8 mouse cellular contexts compared by ENCODE assay signal in the genomic region with DNA sequence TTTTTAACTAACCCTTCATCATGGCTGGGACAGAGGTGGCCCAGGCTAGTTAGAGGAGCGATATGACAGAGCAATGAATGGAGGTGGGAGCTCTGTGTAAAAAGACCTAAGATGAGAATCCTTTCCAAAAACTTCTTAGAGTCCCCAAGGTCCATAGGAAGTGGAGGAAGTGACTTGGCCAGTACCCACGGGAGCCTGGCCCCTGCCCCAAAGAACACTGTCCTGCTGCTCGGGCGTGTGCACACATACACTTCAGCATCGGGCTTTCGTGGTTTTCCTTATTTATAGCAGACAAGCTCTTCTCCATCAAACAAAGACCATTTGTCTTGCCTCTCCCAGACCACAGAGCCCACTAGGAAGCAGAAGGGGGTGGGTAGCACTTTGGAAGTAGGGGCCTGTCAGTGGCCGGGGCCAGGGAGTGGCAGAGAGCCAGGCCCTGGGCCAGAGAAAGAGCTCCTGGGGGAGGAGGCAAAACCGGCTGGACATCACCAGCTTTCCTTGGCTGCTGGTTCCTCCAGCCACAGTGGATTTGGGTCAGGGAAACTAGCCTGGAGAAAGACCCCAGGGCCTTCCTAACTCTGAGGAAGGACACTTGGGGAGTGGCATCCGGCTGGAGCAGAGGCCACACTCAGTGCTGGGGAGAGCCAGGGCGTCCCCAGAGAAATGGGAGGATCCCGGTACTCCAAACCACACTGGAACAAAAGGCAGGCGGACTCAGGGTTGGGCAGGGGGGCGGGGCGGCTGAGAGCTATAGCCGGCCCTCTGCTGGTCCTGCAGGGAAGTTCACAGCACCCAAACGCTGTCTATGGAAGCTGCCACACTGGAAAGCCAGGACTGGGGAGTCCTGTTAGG. TPM values are rescaled to one million over a fixed set of nuclear protein-coding genes. Genes with fewer than 3 reads are reported as not detected.
DNase-seq lines count a peak whose midpoint lies in the region; ATAC-seq and TF ChIP-seq lines count a peak whose summit lies in the region.

No protein-coding gene starts in this region.

- TF ChIP-seq CTCF in lung, postnatal 0 days (IDR thresholded peaks at IDR 0.05): peak; percentile 87

- peaks cover 63% of the 10 kb centered on the region for H3K36me3 ChIP-seq in hindbrain, embryonic 10.5 days
- H3K36me3 ChIP-seq in lung, postnatal 0 days (ENCODE audit: insufficient read depth, low read length): peaks cover 24% of the 10 kb centered on the region

- H3K9ac ChIP-seq in lung, postnatal 0 days (replicated peaks; ENCODE audit: low read depth): peak overlapping the region; percentile 84

- H3K27ac ChIP-seq in hindbrain, embryonic 10.5 days: peak overlapping the region; percentile 97
- H3K27ac ChIP-seq in lung, postnatal 0 days (ENCODE audit: low read length): peak overlapping the region; percentile 97

- H3K9me3 ChIP-seq in hindbrain, embryonic 10.5 days: no peaks in the 10 kb centered on the region
- no peaks in the 10 kb centered on the region for H3K9me3 ChIP-seq in lung, postnatal 0 days (ENCODE audit: low read length)

- peak overlapping the region; percentile 79 for H3K4me2 ChIP-seq in lung, postnatal 0 days (replicated peaks; ENCODE audit: low read depth, low read length)

- no peak for TF ChIP-seq EP300 in lung, postnatal 0 days (IDR thresholded peaks at IDR 0.05)

- DNase-seq in NIH3T3 (ENCODE audit: low read depth): peak; percentile 92
- DNase-seq in cerebellum, adult 9-10 months: peak; percentile 61
- peak; percentile 50 to 54 for DNase-seq in frontal cortex, postnatal 10 days (ENCODE audit: low spot score in 2 of 2)
- DNase-seq in hindbrain, embryonic 10.5 days (ENCODE audit: low spot score): peak; percentile 80
- peak; percentile 33 to 55 for DNase-seq in layer of hippocampus, postnatal 25 days (ENCODE audit: extremely low spot score in 1 of 2, low spot score in 1 of 2)
- peak; percentile 93 for DNase-seq in lung, postnatal 0 days (ENCODE audit: low spot score)
- peak; percentile 75 for DNase-seq in ovary, postnatal 36 days (ENCODE audit: low spot score)

- peaks cover 66% of the 10 kb centered on the region for H3K4me1 ChIP-seq in hindbrain, embryonic 10.5 days (replicated peaks)
- peaks cover 34% of the 10 kb centered on the region for H3K4me1 ChIP-seq in lung, postnatal 0 days (ENCODE audit: insufficient read depth, low read depth, low read length)

- no peaks in the 10 kb centered on the region for H3K27me3 ChIP-seq in hindbrain, embryonic 10.5 days (ENCODE audit: insufficient read depth, poor library complexity, severe bottlenecking)
- H3K27me3 ChIP-seq in lung, postnatal 0 days (replicated peaks; ENCODE audit: insufficient read depth, low read length): no peaks in the 10 kb centered on the region

- H3K4me3 ChIP-seq in hindbrain, embryonic 10.5 days: peak overlapping the region; percentile 83
- peak overlapping the region; percentile 91 for H3K4me3 ChIP-seq in lung, postnatal 0 days (ENCODE audit: low read depth, low read length)

- WGBS in hindbrain, embryonic 10.5 days: 14% methylated on average over 16 of the region's 16 CpGs
- 4% methylated on average over 16 of the region's 16 CpGs for WGBS in lung, postnatal 0 days

- peak; percentile 64 for ATAC-seq in lung, postnatal 0 days
- no peak for ATAC-seq in monocyte, adult 5-6 weeks (replicated peaks; ENCODE audit: insufficient number of reproducible peaks, low FRiP score, low TSS enrichment, poor library complexity, severe bottlenecking)

RNA-seq across cellular contexts. Expression of a gene that starts 4.9 kb away (rescaled TPM):
- polyA plus RNA-seq in hindbrain, embryonic 10.5 days (2016; fragmentation: Nextera tagmentation; extraction: Ambion mirVana): 2.0 TPM in 2 replicates
- total RNA-seq in layer of hippocampus, postnatal 25 days (2021): 10 to 100 TPM; 56.3 to 62.8 TPM
- polyA plus RNA-seq in lung, postnatal 0 days (2015; fragmentation: Nextera tagmentation; extraction: Ambion mirVana): 21.4 and 31.9 TPM in 2 replicates
- total RNA-seq in monocyte, adult 5-6 weeks (2017): 16.5 to 56.6 TPM (median 24.3 TPM) in 3 replicates
